Mouse (Mus musculus): Measurements from ENCODE around the gene Flcn.

GRCm38 (mm10) chr11:59804409-59805110 lies 5.3 kb downstream of the Flcn start:
- TF ChIP-seq CTCF (IDR thresholded peaks at IDR 0.05; ENCODE audit: low read depth) (no peak), EP300 (IDR thresholded peaks at IDR 0.05; ENCODE audit: low read depth) (no peak)

All from heart, postnatal 0 days (tissue).